Mouse (Mus musculus) kidney, postnatal 25 days (tissue): Measurements from ENCODE around the gene Dnajc14.
"Not testable (repeated sequence)": the region's sequence is repeated elsewhere in the genome, so short reads cannot be mapped to it uniquely, and the experiment has no call there.

Experiments used
- DNase-seq, 2 experiments: peaks; one replicate each; pipeline ENCODE4 v3.0.0; 2021; ENCODE audit warnings: mixed read lengths in 2 of 2

Dnajc14 gene

GRCm38 (mm10) chr10:128821358-128822056, 17.6 kb downstream of the Dnajc14 start, which contains the start of gene Ormdl2:
Gene Ormdl2, minus strand, starts transcription at chr10:128821645.
- peak; percentile 99 for DNase-seq

- DNase-seq = no peak
These were observed 18.3 kb downstream of the Dnajc14 start for GRCm38 (mm10) chr10:128822135-128822534.

- not testable (repeated sequence) for DNase-seq
These were observed 19.2 kb downstream of the Dnajc14 start for GRCm38 (mm10) chr10:128823087-128823486.

GRCm38 (mm10) chr10:128823821-128824220, 20.0 kb downstream of the Dnajc14 start:
- DNase-seq = no peak

- DNase-seq = no peak
These were observed 33.5 kb downstream of the Dnajc14 start for GRCm38 (mm10) chr10:128837400-128837799.

GRCm38 (mm10) chr10:128839434-128839833, 35.6 kb downstream of the Dnajc14 start:
- no peak for DNase-seq

GRCm38 (mm10) chr10:128840612-128841011, 36.8 kb downstream of the Dnajc14 start:
- DNase-seq = no peak

GRCm38 (mm10) chr10:128843260-128843659, 39.4 kb downstream of the Dnajc14 start:
- no peak for DNase-seq

GRCm38 (mm10) chr10:128845516-128845915, 41.7 kb downstream of the Dnajc14 start:
- DNase-seq = peak in 1 of 2 experiments; percentile 32

- DNase-seq = no peak
These were observed 42.8 kb downstream of the Dnajc14 start for GRCm38 (mm10) chr10:128846664-128847063.

GRCm38 (mm10) chr10:128848426-128848825, 44.6 kb downstream of the Dnajc14 start:
- DNase-seq = peak in 1 of 2 experiments; percentile 37

GRCm38 (mm10) chr10:128850339-128850738, 46.5 kb downstream of the Dnajc14 start:
- DNase-seq = no peak

GRCm38 (mm10) chr10:128861176-128861575, 57.3 kb downstream of the Dnajc14 start:
- no peak for DNase-seq

- DNase-seq = no peak
These were observed 62.2 kb downstream of the Dnajc14 start for GRCm38 (mm10) chr10:128866042-128866441.

- no peak for DNase-seq
These were observed 62.7 kb downstream of the Dnajc14 start for GRCm38 (mm10) chr10:128866518-128866917.
